Mouse (Mus musculus): ENCODE results near the gene Sfrp5. TPM values are rescaled to one million over a fixed set of nuclear protein-coding genes. Genes with fewer than 3 reads are reported as not detected.

Gene Sfrp5
- total RNA-seq, 2 experiments from 2014 or later: 6.2 to 6.9 TPM

DNA sequence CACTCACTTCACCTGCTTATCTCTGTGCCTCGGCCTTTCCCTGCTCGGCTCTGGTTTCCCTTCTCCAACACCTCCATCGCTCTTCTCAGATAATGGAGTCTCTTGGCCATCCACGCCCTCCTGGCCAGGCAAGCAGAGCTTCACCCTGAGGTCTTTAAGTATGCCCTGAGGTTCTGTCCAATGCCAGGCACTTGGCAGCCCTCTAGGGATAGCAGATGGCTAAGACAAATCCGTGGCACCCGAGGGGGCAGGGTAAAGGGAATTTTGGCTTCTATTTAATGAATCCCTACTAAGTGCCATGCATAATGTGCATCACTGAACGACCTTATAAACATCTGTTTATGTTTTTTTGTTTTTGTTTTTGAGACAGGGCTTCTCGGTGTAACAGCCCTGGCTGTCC lies 415 bp upstream of the Sfrp5 start:
- no peak for DNase-seq (ENCODE audit: low spot score in 2 of 2)

DNA sequence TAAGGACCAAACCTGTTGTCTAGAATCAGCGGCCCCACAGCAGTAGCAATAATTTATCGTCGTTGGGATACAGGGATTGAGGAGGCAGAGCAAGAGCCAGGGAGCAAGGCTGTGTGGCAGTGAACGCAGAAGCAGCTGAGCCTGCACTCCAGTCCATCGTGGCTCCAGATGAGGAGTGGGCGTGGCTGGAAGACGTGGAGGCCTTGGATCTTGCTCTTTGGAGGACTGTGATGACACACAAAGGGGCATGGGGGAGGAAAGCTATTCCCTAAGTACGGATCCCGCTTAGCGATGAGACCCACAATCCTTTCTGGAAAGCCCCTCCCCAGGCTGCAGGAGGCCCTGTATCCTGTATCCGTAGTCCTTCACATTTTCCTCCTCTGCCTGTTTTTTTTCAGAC lies 4.0 kb downstream of the Sfrp5 start:
- no peak for DNase-seq (ENCODE audit: low spot score in 2 of 2)

DNA sequence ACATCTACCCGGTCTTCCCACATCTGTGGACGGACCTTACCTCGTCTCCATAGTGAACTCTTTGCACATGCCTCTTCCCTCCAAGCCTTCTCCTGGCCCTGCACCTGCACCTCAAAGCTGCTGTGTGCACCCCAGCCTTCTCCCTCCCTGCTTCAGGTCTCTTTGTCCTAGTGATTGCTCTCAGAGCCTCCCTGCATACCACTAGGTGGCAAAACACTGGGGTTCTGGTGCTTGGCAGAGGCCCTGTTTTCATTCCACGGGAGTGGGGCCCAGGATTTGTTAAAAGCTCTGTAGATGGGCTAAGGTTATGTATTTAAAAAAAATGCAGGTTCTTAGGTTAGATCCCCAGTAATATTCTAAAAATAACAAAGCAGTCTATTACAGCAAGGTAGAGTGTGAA lies 5.0 kb downstream of the Sfrp5 start:
- no peak for DNase-seq (ENCODE audit: low spot score in 2 of 2)

DNA sequence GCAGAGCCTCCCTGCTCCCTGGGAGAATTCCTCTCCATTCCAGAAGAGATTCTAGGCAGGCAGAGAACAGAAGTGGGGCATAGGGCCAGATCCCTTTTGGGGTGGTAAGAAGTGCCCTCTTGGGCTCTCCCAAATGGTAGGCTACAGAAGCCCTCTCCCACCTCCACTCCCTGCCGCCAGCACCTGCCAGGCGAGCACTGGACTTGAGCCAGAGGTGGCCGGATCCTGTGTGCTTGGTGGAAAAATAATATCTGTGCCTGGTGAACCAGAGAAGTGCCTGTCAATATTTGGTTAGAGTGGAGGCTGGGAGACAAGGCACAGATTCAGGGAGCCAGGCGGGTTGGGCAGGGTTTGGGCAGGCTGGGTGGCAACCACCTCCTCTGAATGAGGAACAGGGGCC lies 5.7 kb downstream of the Sfrp5 start:
- no peak for DNase-seq (ENCODE audit: low spot score in 2 of 2)

DNA sequence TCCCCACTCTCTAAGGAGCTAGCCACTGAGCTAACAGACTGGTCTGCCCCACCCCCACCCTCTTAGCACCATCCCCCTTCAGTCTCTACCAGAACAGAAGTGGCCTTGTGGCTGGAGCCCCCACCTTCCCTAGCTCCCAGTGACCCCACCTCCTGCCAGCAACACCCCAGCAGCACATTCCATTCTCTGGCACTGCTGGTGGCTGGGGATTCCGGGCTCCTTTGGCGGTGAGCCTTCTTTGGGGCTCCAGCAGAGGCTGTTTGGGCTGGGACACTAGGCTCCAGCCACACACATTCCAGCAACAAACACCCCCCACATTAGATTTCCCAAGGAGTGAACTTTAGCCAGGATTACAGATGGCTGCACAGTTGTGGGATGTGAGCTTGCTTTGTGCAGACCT lies 8.7 kb downstream of the Sfrp5 start:
- DNase-seq (ENCODE audit: low spot score in 2 of 2): no peak

DNA sequence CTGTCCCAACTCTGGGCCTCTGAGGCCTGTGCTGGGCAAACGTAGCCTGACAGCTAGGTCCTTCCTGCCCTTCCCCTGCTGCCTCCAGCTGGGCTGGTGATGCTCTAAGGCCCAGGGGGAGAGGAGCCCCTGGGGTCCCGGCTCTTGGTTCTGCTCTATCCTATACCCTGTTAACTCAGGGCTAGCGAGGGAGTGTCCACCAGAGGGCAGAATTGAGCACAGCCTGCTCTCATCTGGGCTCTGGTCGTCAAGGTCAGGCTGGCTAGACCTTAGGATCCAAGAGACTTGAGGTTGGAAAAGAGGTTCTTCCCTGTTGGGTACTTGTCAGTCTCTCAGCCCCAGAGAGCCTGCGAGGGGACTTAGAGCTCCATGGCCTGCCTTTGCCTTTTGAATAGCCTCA lies 11.6 kb downstream of the Sfrp5 start:
- peak in 1 of 2 experiments; percentile 46 for DNase-seq (ENCODE audit: low spot score in 2 of 2)

DNA sequence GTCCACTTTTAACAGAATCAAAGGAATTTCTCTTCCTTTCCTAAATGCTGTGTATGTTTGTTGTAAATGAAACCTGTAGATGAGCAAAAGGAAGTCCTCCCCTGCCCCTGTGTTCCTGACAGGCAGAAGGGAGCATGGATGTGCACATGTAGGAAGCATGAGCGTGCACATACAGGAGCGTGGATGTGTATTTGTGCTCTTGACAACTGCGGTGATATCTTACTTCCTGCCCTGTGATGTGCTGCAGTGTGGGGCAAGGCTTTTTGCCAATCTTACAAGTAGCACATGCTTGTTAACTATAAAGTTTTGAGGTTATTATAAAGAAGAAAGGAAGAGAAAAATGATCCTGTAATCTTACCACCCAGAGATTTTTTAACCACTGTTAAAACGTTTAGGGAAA lies 12.3 kb downstream of the Sfrp5 start:
- no peak for DNase-seq (ENCODE audit: low spot score in 2 of 2)

DNA sequence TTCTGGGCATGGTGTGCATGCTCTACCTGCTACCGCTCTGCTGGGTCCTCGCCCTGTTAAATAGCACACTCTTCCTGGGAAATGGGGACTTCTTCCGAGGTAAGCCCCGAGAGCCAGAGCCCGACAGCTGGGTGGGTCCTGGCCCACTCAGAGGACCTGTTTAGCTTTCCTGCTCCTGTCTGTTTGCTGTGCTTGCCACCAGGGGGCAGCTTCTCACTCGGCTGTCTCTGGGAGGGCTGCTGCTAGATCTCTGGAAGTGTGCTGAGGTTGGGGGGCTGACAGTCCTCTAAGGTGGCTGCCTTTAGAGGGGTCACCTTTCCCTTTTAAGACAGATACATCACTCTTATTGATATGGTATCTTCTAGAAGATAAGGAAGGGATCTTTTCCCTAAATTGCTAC lies 19.4 kb downstream of the Sfrp5 start:
- no peak for DNase-seq (ENCODE audit: low spot score in 2 of 2)

DNA sequence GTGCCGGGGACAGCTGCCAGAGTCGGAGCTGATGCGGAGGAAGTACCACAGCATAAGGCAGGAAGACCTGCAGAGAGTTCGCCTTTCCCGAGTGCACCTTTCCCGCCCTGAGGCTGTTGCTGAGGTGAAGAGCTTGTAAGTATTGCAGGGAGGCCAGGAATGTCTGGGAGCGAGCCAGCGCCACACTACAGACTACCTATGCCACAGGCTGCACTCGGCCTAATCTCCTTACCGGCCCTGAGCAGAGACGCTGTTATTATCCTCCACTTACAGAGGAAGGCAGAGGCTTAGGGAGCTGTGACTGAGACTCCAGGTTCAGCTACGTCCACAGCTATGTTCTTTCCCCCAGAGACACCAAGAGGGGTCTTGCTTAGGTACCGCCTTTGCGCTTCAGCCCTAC lies 22.7 kb downstream of the Sfrp5 start:
- no peak for DNase-seq (ENCODE audit: low spot score in 2 of 2)

DNA sequence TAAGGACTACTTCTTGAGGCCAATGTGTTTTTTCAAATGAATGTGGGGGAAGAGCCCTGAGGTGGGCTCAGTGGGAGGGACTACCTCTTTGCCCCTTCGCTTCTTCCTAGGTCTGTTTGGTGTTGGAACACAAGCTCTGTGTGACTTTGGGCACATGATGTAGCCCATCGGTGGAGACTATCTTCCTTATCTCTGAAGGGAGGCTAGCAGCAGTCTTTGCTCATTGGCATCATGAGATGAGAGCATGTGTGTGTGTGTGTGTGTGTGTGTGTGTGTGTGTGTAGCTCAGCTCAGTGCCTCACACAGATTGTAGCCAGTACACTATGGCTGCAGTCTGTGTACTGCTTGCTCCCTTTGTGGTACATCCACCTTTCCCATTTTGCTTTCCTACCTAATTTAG lies 24.6 kb downstream of the Sfrp5 start:
- no peak for DNase-seq (ENCODE audit: low spot score in 2 of 2)

DNA sequence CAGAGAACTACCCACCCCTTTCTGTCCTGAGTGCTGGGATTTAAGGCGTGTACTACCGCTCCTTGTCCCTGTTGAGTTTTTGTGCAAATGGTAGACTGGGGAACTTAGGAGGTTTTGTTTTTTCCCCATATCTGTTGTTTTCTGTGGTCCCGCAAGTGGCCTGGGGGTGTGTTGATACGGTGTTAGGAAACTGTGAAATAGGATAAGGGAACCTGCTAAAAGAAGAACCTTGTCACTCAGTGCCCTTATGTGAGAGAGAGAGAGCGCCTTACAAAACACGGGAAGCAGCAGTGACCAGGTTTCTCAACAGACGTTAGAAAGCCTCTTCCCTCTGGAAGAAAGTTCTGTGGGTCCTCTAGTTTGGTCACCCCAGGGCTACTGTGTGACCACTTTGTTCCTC lies 25.2 kb downstream of the Sfrp5 start:
- DNase-seq (ENCODE audit: low spot score in 2 of 2): no peak

DNA sequence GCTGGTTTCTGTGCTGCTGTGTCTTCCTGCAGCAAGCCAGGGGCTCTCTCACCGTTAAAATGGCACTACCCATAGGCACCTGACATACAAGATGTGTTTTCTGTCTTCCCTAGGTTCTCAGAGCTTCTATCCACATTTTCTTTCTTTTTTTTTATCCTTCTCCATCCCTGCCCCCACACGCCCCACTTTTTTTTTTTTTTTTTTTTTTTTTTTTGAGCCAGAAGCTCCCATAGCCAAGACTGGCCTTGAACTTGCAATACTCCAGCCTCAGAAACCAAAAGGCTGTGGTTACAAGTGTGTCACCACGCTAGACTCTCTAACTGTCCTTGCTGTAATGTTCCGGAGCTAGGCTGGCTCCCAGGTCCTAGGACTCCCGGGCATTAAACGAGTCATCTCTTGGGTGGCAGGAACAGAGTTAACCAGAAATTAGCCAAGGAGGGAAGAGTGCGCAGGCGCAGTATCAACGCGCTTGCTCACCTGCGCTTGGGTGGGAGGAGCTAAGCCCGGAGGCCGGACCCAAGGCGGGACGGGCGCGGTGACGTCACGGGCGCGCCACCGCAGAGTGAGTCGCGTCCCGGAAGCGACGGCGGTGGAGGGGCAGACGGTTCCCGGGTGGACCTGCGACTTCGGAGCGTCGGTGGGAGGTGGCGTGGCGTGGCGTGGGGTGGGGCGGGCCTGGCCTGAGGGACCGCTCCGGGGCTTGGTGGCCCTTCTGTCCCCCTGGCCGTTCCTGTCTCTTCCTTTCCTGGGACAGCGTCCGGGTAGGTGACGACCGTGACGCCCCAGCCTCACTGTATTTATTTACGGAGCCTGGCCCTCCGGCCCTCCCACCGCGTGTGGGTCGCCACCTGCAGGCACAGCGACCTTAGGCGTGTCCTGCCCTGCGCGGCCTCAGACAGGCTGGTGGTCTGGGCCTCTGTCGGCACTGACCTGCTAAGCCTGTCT lies 31.8 kb downstream of the Sfrp5 start:
- DNase-seq (ENCODE audit: low spot score in 2 of 2): peak; percentile 78 to 79

DNA sequence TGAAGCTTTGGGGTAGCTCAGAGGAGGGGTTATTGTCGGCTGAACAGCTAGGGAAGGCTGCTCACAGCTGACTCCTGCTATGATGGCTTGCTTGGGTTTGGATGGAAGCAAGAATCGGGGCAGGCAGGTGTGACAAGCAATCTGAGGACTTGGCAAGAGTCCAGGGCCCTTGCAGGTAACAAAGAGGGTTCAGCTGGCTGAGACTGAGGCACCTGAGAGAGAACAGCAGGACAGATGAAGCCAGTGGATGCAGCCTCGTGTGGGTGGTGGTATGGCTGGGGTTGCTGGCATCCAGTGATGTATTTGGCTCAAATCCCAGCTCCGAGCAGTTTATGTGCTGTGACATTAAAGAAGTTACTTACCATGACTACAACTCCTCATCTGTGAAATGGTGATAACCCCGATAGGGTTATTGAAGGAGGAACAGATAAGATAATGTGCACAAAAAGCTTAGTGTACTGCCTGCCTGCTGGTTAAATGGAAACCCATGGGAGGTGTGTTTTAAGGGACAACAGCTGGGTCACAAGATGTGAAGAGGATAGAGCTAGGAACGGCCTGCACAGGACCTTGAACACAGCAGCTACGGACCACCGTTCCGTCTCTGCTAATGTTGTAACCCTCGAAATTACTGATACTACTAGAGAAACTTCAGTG lies 32.6 kb downstream of the Sfrp5 start:
- no peak for DNase-seq (ENCODE audit: low spot score in 2 of 2)

DNA sequence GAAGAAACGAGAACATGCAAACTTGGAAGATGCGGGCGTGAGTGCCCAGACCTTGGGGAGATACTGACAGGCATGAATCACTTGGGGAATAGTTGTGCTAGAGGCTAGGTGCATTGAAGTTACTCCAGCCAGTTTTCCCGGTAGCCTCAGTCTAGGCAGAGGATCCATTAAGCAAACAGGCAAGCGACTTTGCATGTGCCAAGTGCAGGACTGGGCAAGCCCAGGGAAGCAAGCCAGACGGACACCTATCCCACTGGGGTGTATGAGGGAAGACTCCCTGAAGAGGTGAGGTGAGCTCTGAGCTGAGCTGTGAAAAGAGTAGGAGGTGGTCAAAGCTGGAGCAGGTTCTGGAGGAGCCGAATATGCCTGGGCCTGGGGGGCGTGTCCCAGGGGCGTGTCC lies 34.6 kb downstream of the Sfrp5 start:
- DNase-seq (ENCODE audit: low spot score in 2 of 2): no peak

DNA sequence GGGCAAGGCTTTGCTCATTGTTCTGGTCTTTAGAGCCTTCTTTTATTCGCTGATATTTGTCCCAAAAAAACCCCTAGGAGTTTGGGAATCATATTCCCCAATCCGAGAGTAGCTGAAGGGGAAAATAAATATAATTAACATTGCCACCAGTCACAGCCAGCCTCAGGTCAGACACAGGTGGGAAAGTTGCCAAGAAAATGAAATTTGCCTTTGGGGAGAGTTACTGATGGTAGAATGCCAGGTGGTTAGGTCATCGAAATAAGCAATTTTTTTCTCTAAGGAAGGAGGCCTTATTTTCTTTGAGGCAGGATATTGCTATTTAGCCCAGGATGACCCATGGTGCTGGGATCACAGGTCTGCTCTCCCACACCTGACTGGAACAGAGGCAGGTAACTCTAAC lies 35.3 kb downstream of the Sfrp5 start:
- no peak for DNase-seq (ENCODE audit: low spot score in 2 of 2)

DNA sequence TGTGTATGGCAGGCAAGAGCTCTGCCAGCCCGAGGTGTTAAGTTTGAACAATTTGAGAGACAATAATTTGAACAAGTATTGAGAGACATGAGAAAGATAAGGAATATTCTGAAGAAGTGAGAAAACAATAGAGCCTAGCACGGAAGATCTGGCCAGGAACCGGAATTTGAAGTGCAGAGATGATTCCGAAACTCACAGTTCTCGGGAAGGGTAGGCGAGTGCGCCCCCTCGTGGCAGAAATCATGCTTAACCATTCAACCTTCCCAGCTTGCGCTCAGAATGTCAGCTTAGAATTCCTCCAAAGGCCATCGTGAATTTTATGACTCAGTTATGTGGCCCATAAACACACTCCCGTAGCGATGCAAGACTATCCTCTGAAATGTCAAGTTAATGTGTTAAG lies 35.9 kb downstream of the Sfrp5 start:
- DNase-seq (ENCODE audit: low spot score in 2 of 2): peak; percentile 78 to 83

DNA sequence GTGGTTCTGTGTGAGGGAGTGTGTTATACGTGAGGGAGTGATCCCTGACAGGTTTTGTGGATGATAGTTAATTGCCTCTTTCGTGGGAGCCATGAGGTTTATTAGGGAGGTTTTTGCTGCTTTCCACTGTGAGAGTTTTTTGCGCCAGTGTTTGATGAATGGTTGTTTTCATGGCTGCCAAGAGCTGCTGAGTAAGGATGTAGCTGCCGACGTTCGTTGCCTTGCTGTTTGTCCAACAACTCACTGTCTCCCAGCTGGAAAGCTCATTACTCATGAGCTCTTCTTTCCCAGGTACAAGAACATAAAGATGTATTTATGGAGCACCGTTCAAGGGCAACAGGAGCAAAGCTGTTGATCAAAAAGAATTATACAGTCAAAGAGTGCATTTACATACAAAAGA lies 37.9 kb downstream of the Sfrp5 start:
- no peak for DNase-seq (ENCODE audit: low spot score in 2 of 2)

DNA sequence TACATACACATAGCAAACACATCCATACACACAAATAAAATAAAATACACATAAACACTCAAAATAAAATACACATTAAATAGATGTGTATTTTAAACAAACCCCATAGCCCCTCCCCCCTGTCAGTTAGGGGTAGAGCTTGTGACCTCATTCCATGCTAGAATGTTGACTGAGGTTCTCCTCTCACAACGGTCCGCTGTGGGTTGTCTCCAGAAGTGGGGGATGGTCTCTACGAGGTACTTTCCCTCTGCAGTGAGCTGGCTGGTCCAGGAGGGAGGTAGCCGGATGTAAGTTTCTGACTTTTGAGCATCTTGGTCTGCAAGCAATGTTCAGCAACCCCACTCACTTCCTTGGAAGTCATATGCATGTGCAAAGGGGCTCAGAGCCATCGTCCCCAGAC lies 38.3 kb downstream of the Sfrp5 start, which contains the start of gene Zfyve27:
Gene Zfyve27 (plus strand): TSS at position 188 of the 400 bp plus-strand sequence.
- DNase-seq (ENCODE audit: low spot score in 2 of 2): no peak

DNA sequence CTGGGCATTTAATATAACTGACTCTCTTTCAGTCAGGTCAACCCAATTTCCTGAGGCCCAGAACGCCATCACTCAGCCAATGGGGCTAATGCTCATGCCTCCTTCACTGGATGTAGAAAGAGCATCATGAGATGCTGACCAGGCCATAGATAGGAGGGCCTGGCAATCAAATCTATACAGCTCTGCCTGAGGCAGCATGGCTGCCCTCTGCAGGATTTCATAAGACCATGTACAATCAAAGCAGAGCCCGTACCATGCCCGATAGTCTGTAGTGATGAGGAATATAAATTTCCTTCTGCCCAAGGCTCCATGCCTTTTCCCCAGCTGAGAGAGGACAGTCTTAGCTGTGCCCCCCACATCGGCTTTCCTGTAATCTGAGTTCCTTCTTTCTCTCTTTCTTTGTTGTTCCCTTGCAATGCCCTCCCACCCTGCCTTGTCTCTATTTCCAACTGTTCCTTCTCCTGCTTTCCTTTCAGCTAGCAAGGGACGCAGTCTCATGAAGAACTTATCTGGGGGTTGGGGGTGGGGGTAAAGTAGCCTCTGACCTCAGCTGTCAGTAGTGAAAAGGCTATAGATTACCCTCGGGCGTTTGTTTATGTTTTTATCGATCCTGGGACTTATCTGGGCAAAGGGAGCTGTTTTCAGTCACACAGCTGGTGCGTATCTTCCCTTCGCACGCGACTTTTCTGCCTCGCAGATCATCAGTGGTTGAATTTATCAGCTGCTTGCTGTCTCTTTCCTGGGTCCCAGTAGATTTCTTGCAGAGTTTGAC lies 43.6 kb downstream of the Sfrp5 start:
- DNase-seq (ENCODE audit: low spot score in 2 of 2): no peak

DNA sequence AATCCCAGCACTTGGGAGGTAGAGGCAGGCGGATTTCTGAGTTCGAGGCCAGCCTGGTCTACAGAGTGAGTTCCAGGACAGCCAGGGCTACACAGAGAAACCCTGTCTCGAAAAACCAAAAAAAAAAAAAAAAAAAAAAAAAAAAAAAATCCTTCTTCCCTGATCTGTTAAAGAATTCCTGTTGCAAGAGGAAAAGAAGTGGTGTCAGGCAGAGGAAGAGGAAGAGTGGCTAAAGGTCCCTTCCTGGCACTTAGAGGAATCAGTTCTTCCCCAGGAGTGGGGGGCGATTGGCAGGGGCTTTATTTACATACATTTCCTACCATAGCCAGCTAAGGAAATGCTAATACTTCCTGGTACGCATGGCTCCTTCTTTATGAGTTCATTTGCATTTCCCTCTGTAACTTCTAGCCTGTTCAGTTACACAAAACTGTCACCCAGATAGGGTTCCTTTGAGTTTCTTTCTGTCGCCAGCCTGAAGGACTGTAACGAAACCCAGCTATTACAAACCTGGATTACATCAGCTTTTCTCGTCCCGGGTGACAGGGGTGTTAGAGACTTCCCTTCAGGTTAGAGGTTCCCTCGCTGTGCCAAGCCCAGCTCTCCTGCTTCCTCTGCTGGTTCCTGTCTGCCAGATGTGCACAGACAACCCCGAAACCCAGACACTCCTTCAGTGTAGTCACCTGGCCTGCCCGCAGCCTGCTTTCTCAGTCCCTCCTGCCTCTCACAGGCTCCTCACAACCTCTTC lies 44.4 kb downstream of the Sfrp5 start:
- DNase-seq (ENCODE audit: low spot score in 2 of 2): no peak

DNA sequence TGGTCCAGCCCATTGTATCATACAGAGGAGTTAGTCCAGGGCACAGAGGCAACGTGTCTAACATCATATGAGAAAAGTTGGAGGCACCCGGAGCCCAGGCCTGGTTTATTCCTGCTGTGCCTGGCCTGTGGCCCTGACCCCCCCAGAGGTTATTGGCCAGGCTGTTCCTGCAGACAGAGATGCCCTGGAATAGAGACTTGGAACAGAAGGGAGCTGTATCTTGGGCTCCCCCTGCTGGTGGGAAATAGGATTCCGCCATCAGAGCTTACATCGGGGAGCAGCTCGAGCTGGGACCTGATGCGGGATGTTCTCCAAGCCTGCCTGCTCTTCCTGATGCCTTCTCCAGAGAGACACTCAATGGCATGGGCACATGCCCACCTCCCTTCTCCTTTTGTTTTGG lies 50.1 kb downstream of the Sfrp5 start:
- DNase-seq (ENCODE audit: low spot score in 2 of 2): peak; percentile 66 to 73
